8 mouse cellular contexts compared by ENCODE assay signal in genomic region chr16:23989209-23990160, GRCm38 (mm10). TPM values are rescaled to one million over a fixed set of nuclear protein-coding genes. Genes with fewer than 3 reads are reported as not detected.
A peak's percentile ranks its signal among the peaks of the same experiment; 100 is the strongest.
DNase-seq lines count a peak whose midpoint lies in the region; ATAC-seq and TF ChIP-seq lines count a peak whose summit lies in the region.

No protein-coding gene starts in this region.

- H3K4me2 ChIP-seq in forebrain, embryonic 13.5 days: peak overlapping the region; percentile 88
- H3K4me2 ChIP-seq in hindbrain, embryonic 16.5 days (ENCODE audit: low read length): peak overlapping the region; percentile 83
- H3K4me2 ChIP-seq in liver, embryonic 14.5 days (ENCODE audit: low read depth): peak overlapping the region; percentile 71
- peak overlapping the region; percentile 75 for H3K4me2 ChIP-seq in stomach, embryonic 15.5 days

- H3K4me3 ChIP-seq in left cerebral cortex, adult 2 months: peak overlapping the region; percentile 78
- peak overlapping the region; percentile 71 for H3K4me3 ChIP-seq in bone marrow, adult 2 months (replicated peaks; ENCODE audit: control insufficient read depth, low read depth, low read length)
- peak overlapping the region; percentile 74 for H3K4me3 ChIP-seq in forebrain, embryonic 13.5 days
- peak overlapping the region; percentile 62 for H3K4me3 ChIP-seq in hindbrain, embryonic 16.5 days (ENCODE audit: low read length)
- H3K4me3 ChIP-seq in liver, embryonic 14.5 days (ENCODE audit: insufficient read depth in 1 of 2, low read depth in 2 of 2, low read length in 2 of 2): peak overlapping the region; percentile 61 to 81
- H3K4me3 ChIP-seq in stomach, embryonic 15.5 days (replicated peaks): peak overlapping the region; percentile 69

- TF ChIP-seq EP300 in liver, embryonic 14.5 days (IDR thresholded peaks at IDR 0.05; ENCODE audit: low read depth): no peak

- H3K9ac ChIP-seq in forebrain, embryonic 13.5 days: peak overlapping the region; percentile 91
- H3K9ac ChIP-seq in hindbrain, embryonic 16.5 days (ENCODE audit: low read depth, low read length): peak overlapping the region; percentile 90
- H3K9ac ChIP-seq in liver, embryonic 14.5 days (replicated peaks): peak overlapping the region; percentile 54
- H3K9ac ChIP-seq in stomach, embryonic 15.5 days: peak overlapping the region; percentile 12; the same call in 1 of the 2 replicates

- peak in 1 of 2 experiments; percentile 27 for DNase-seq in left cerebral cortex, adult 2 months (ENCODE audit: extremely low spot score in 1 of 2, low spot score in 2 of 2)
- no peak for DNase-seq in left cerebral cortex, postnatal 10 days (ENCODE audit: extremely low spot score in 1 of 2, low spot score in 2 of 2)
- no peak for DNase-seq in liver, embryonic 14.5 days (ENCODE audit: low read depth in 3 of 3, low spot score in 3 of 3)
- DNase-seq in ovary, adult 18-20 months (ENCODE audit: low spot score): no peak

- H3K9me3 ChIP-seq in forebrain, embryonic 13.5 days (replicated peaks): no peaks in the 10 kb centered on the region
- no peaks in the 10 kb centered on the region for H3K9me3 ChIP-seq in hindbrain, embryonic 16.5 days (ENCODE audit: control insufficient read depth, low read length)
- H3K9me3 ChIP-seq in liver, embryonic 14.5 days (ENCODE audit: control insufficient read depth, low read length): no peaks in the 10 kb centered on the region
- H3K9me3 ChIP-seq in stomach, embryonic 15.5 days: no peaks in the 10 kb centered on the region

- 23% methylated on average over 25 of the region's 25 CpGs for WGBS in bone marrow, adult 2 months
- under 1% methylated on average over 22 of the region's 25 CpGs for WGBS in forebrain, embryonic 13.5 days
- 2% methylated on average over 25 of the region's 25 CpGs for WGBS in hindbrain, embryonic 16.5 days
- 11% methylated on average over 25 of the region's 25 CpGs for WGBS in liver, embryonic 14.5 days (ENCODE audit: insufficient replicate concordance)
- WGBS in stomach, embryonic 15.5 days: 5% methylated on average over 25 of the region's 25 CpGs

- peaks cover 22% of the 10 kb centered on the region for H3K27me3 ChIP-seq in forebrain, embryonic 13.5 days
- peaks cover 4% of the 10 kb centered on the region; the same call in 1 of the 2 replicates for H3K27me3 ChIP-seq in hindbrain, embryonic 16.5 days (replicated peaks; ENCODE audit: control insufficient read depth, insufficient read depth, low read length)
- H3K27me3 ChIP-seq in liver, embryonic 14.5 days (ENCODE audit: control insufficient read depth, insufficient read depth, low read length): peaks cover 72% of the 10 kb centered on the region
- H3K27me3 ChIP-seq in stomach, embryonic 15.5 days (replicated peaks): no peaks in the 10 kb centered on the region

- no peaks in the 10 kb centered on the region for H3K36me3 ChIP-seq in forebrain, embryonic 13.5 days (ENCODE audit: poor library complexity, severe bottlenecking)
- H3K36me3 ChIP-seq in hindbrain, embryonic 16.5 days (ENCODE audit: control insufficient read depth, insufficient read depth, low read length): no peaks in the 10 kb centered on the region
- no peaks in the 10 kb centered on the region for H3K36me3 ChIP-seq in liver, embryonic 14.5 days (replicated peaks; ENCODE audit: control insufficient read depth, insufficient read depth, low read depth)
- no peaks in the 10 kb centered on the region for H3K36me3 ChIP-seq in stomach, embryonic 15.5 days

- no peak for TF ChIP-seq POLR2A in bone marrow, adult 2 months (IDR thresholded peaks at IDR 0.05; ENCODE audit: borderline replicate concordance, control insufficient read depth, low read depth, low read length)

- intact Hi-C loops in left cerebral cortex, adult 2 months (cut with DNase I): loop anchor here (1.0 to 10.0 kb wide), 7 partner anchors 185 to 898 kb away; partner anchors contain the start of gene Lpp
- intact Hi-C loops in left cerebral cortex, postnatal 10 days (cut with DNase I): loop anchor here (2.0 to 10.0 kb wide), 7 partner anchors 495 to 1965 kb away; no protein-coding TSS in a partner anchor

- no peak for TF ChIP-seq CTCF in left cerebral cortex, adult 2 months (IDR thresholded peaks at IDR 0.05)
- no peak for TF ChIP-seq CTCF in bone marrow, adult 2 months (IDR thresholded peaks at IDR 0.05; ENCODE audit: control insufficient read depth, insufficient read depth, low read length)
- no peak for TF ChIP-seq CTCF in liver, embryonic 14.5 days (IDR thresholded peaks at IDR 0.05; ENCODE audit: low read depth)

- ATAC-seq in forebrain, embryonic 13.5 days: peak; percentile 55
- ATAC-seq in hindbrain, embryonic 16.5 days: 0 out of 2 replicates have a peak, but pooled peaks have one; percentile 38
- no peak for ATAC-seq in liver, embryonic 14.5 days (ENCODE audit: insufficient read depth)
- ATAC-seq in stomach, embryonic 15.5 days (ENCODE audit: insufficient read depth, low FRiP score, low read depth): no peak

- peak overlapping the region; percentile 100 for H3K27ac ChIP-seq in left cerebral cortex, adult 2 months
- H3K27ac ChIP-seq in bone marrow, adult 2 months (ENCODE audit: control insufficient read depth, insufficient read depth, low read depth, low read length, poor library complexity): peak overlapping the region; percentile 36; the same call in 1 of the 2 replicates
- peak overlapping the region; percentile 98 for H3K27ac ChIP-seq in forebrain, embryonic 13.5 days
- peak overlapping the region; percentile 99 for H3K27ac ChIP-seq in hindbrain, embryonic 16.5 days (ENCODE audit: low read depth, low read length)
- peak overlapping the region; percentile 81 for H3K27ac ChIP-seq in liver, embryonic 14.5 days
- peak overlapping the region; percentile 99 for H3K27ac ChIP-seq in stomach, embryonic 15.5 days

- peaks cover 3% of the 10 kb centered on the region; the same call in 1 of the 2 replicates for H3K4me1 ChIP-seq in bone marrow, adult 2 months (ENCODE audit: control insufficient read depth, insufficient read depth, low read length)
- H3K4me1 ChIP-seq in forebrain, embryonic 13.5 days: peaks cover 44% of the 10 kb centered on the region
- H3K4me1 ChIP-seq in hindbrain, embryonic 16.5 days (ENCODE audit: control insufficient read depth, insufficient read depth, low read depth, low read length): peaks cover 14% of the 10 kb centered on the region
- peaks cover 0 to 11% of the 10 kb centered on the region in 2 experiments; a peak in 2 of 4 replicates for H3K4me1 ChIP-seq in liver, embryonic 14.5 days (replicated peaks; ENCODE audit: control insufficient read depth in 2 of 2, insufficient read depth in 2 of 2, low read length in 1 of 2)
- peaks cover 5% of the 10 kb centered on the region; the same call in 1 of the 2 replicates for H3K4me1 ChIP-seq in stomach, embryonic 15.5 days

RNA-seq across cellular contexts. Expression of gene Bcl6, which starts 0.8 kb away (rescaled TPM):
- total RNA-seq in left cerebral cortex, adult 2 months (2021): 10 to 100 TPM; 30.8 to 36.8 TPM
- 10 to 100 TPM; 23.0 to 25.8 TPM for total RNA-seq in left cerebral cortex, postnatal 10 days (2021)
- polyA plus RNA-seq in bone marrow, adult 2 months (2011; ENCODE audit: insufficient read depth, insufficient read length, low replicate concordance, missing spikeins): 6.0 and 17.1 TPM in 2 replicates
- 0.81 and 0.84 TPM in 2 replicates for polyA plus RNA-seq in forebrain, embryonic 13.5 days (2015; fragmentation: Nextera tagmentation; extraction: Ambion mirVana)
- polyA plus RNA-seq in hindbrain, embryonic 16.5 days (2015; fragmentation: Nextera tagmentation; extraction: Ambion mirVana): 0.76 and 0.79 TPM in 2 replicates
- 0.56 and 0.63 TPM in 2 replicates for polyA plus RNA-seq in liver, embryonic 14.5 days (2012; rRNA removed)
- polyA plus RNA-seq in liver, embryonic 14.5 days (2014; fragmentation: Nextera tagmentation; extraction: Ambion mirVana): 0.15 and 0.19 TPM in 2 replicates
- polyA plus RNA-seq in stomach, embryonic 15.5 days (2015; fragmentation: Nextera tagmentation; extraction: Ambion mirVana): 1.3 and 1.4 TPM in 2 replicates

RNA-seq across cellular contexts. Expression of gene Gm37419, which starts 1.2 kb away (rescaled TPM):
- total RNA-seq in left cerebral cortex, adult 2 months (2021): not detected
- total RNA-seq in left cerebral cortex, postnatal 10 days (2021): not detected
- not detected in 2 replicates for polyA plus RNA-seq in bone marrow, adult 2 months (2011; ENCODE audit: insufficient read depth, insufficient read length, low replicate concordance, missing spikeins)
- not detected in 2 replicates for polyA plus RNA-seq in forebrain, embryonic 13.5 days (2015; fragmentation: Nextera tagmentation; extraction: Ambion mirVana)
- polyA plus RNA-seq in hindbrain, embryonic 16.5 days (2015; fragmentation: Nextera tagmentation; extraction: Ambion mirVana): not detected in 2 replicates
- polyA plus RNA-seq in liver, embryonic 14.5 days (2012; rRNA removed): not detected in 2 replicates
- not detected in 2 replicates for polyA plus RNA-seq in liver, embryonic 14.5 days (2014; fragmentation: Nextera tagmentation; extraction: Ambion mirVana)
- not detected in 2 replicates for polyA plus RNA-seq in stomach, embryonic 15.5 days (2015; fragmentation: Nextera tagmentation; extraction: Ambion mirVana)

RNA-seq across cellular contexts. Expression of gene Rtp2, which starts 57.3 kb away (rescaled TPM):
- not detected for total RNA-seq in left cerebral cortex, adult 2 months (2021)
- under 1 TPM in 1 of 2 experiments, not detected in 1; 0.45 TPM for total RNA-seq in left cerebral cortex, postnatal 10 days (2021)
- polyA plus RNA-seq in bone marrow, adult 2 months (2011; ENCODE audit: insufficient read depth, insufficient read length, low replicate concordance, missing spikeins): not detected in 2 replicates
- polyA plus RNA-seq in forebrain, embryonic 13.5 days (2015; fragmentation: Nextera tagmentation; extraction: Ambion mirVana): not detected in 2 replicates
- polyA plus RNA-seq in hindbrain, embryonic 16.5 days (2015; fragmentation: Nextera tagmentation; extraction: Ambion mirVana): 0.12 TPM in 1 of 2 replicates, not detected in the other
- polyA plus RNA-seq in liver, embryonic 14.5 days (2012; rRNA removed): not detected in 2 replicates
- polyA plus RNA-seq in liver, embryonic 14.5 days (2014; fragmentation: Nextera tagmentation; extraction: Ambion mirVana): not detected in 2 replicates
- not detected in 2 replicates for polyA plus RNA-seq in stomach, embryonic 15.5 days (2015; fragmentation: Nextera tagmentation; extraction: Ambion mirVana)

Comparison
In these comparisons a context has a peak if more than half of its experiments do, and no peak if none do; other contexts are left out.
1. H3K27ac ChIP-seq: peak in every context shown above with its lines; median percentile 100 in left cerebral cortex, adult 2 months; 99 in hindbrain, embryonic 16.5 days; 99 in stomach, embryonic 15.5 days; 98 in forebrain, embryonic 13.5 days; 81 in liver, embryonic 14.5 days; 36 in bone marrow, adult 2 months.
2. ATAC-seq: peak in forebrain, embryonic 13.5 days (single experiment) and hindbrain, embryonic 16.5 days (single experiment); none in liver, embryonic 14.5 days (single experiment) and stomach, embryonic 15.5 days (single experiment).
3. H3K9ac ChIP-seq: peak in every context shown above with its lines; median percentile 91 in forebrain, embryonic 13.5 days; 90 in hindbrain, embryonic 16.5 days; 54 in liver, embryonic 14.5 days; 12 in stomach, embryonic 15.5 days.
4. Peak in every context shown above with its lines, with median percentiles within 50 percentile points of each other: H3K4me3 ChIP-seq and H3K4me2 ChIP-seq.